Mouse (Mus musculus) lung, embryonic 15.5 days (tissue): ENCODE data around the gene Plcb4. TPM values are rescaled to one million over a fixed set of nuclear protein-coding genes. Genes with fewer than 3 reads are reported as not detected.
A peak's percentile ranks its signal among the peaks of the same experiment; 100 is the strongest.

Experiments used
- ATAC-seq: fragments of 200-750 bp; cut with Nextera tagmentation; 2 replicates; pipeline ENCODE4 v1.8.0; 2017; ENCODE audit warnings: moderate number of reproducible peaks, borderline replicate concordance; ENCODE audit not compliant: low FRiP score, low TSS enrichment; ENCODE audit errors: extremely low read depth
- H3K27ac ChIP-seq: fragments of 300-500 bp; sonication (generic); 2 replicates; pipeline ENCODE4 v1.5.1; 2015; ENCODE audit warnings: moderate library complexity, mild to moderate bottlenecking, inconsistent platforms
- H3K27me3 ChIP-seq: fragments of 300-500 bp; sonication (generic); 2 replicates; pipeline ENCODE4 v1.6.1; 2015; ENCODE audit warnings: inconsistent platforms
- H3K36me3 ChIP-seq: fragments of 300-500 bp; sonication (generic); 2 replicates; pipeline ENCODE4 v1.6.1; 2015; ENCODE audit warnings: inconsistent platforms
- H3K4me1 ChIP-seq: fragments of 300-500 bp; sonication (generic); 2 replicates; pipeline ENCODE4 v1.6.1; 2015; ENCODE audit warnings: inconsistent platforms
- H3K4me2 ChIP-seq: fragments of 300-500 bp; sonication (generic); 2 replicates; pipeline ENCODE4 v1.6.1; 2015; ENCODE audit warnings: inconsistent platforms, mild to moderate bottlenecking, moderate library complexity
- H3K4me3 ChIP-seq: fragments of 300-500 bp; sonication (generic); 2 replicates; pipeline ENCODE4 v1.5.1; 2015; ENCODE audit warnings: mild to moderate bottlenecking, inconsistent platforms
- H3K9ac ChIP-seq: fragments of 300-500 bp; sonication (generic); 2 replicates; pipeline ENCODE4 v1.6.1; 2015; ENCODE audit warnings: inconsistent platforms
- H3K9me3 ChIP-seq: fragments of 300-500 bp; sonication (generic); 2 replicates; pipeline ENCODE4 v1.6.1; 2016; ENCODE audit warnings: inconsistent platforms
- WGBS: fragments of 180-500 bp; shearing (Covaris S2); methylation state at CpG from one replicate; pipeline ENCODE4 v1.1.7; 2015; 5-methylcytosine and 5-hydroxymethylcytosine counted together
- polyA plus RNA-seq: library from polyadenylated mRNA; unstranded; fragments of >200 nt; fragmentation: Nextera tagmentation; extraction: Ambion mirVana; gene quantifications from 2 replicates; pipeline ENCODE4 v1.2.1, GENCODE M21; 2015

The Plcb4 gene
- polyA plus RNA-seq, 1 experiment from 2014 or later: 20.4 TPM

GRCm38 (mm10) chr2:135745126-135745525, 86.3 kb downstream of the Plcb4 start:
- WGBS: 49% methylated on average over 7 of the region's 7 CpGs
- Histone ChIP-seq H3K9me3 (no peaks in the 10 kb centered on the region), H3K36me3 (no peaks in the 10 kb centered on the region), H3K9ac (no peak overlapping the region), H3K4me2 (peak overlapping the region; percentile 30; the same call in 1 of the 2 replicates), H3K4me3 (no peak overlapping the region), H3K27ac (no peak overlapping the region), H3K4me1 (peaks cover 27% of the 10 kb centered on the region), H3K27me3 (no peaks in the 10 kb centered on the region)
- ATAC-seq: no peak; the same call in 1 of the 2 replicates

GRCm38 (mm10) chr2:135748441-135748840, 89.6 kb downstream of the Plcb4 start:
- no peaks in the 10 kb centered on the region for H3K9me3 ChIP-seq
- no peak overlapping the region for H3K4me2 ChIP-seq
- peaks cover 18% of the 10 kb centered on the region for H3K4me1 ChIP-seq
- no peak overlapping the region for H3K9ac ChIP-seq
- ATAC-seq: no peak
- no peaks in the 10 kb centered on the region for H3K36me3 ChIP-seq
- no peaks in the 10 kb centered on the region for H3K27me3 ChIP-seq
- WGBS: 73% methylated on average over 5 of the region's 5 CpGs
- no peak overlapping the region for H3K4me3 ChIP-seq
- H3K27ac ChIP-seq: no peak overlapping the region

- Histone ChIP-seq H3K4me1 (peaks cover 7% of the 10 kb centered on the region), H3K36me3 (no peaks in the 10 kb centered on the region), H3K27ac (no peak overlapping the region), H3K9me3 (no peaks in the 10 kb centered on the region), H3K27me3 (no peaks in the 10 kb centered on the region), H3K4me2 (no peak overlapping the region), H3K9ac (no peak overlapping the region), H3K4me3 (no peak overlapping the region)
- ATAC-seq: no peak
- 52% methylated on average over 15 of the region's 15 CpGs for WGBS
Observed at GRCm38 (mm10) chr2:135749606-135750005, 90.8 kb downstream of the Plcb4 start.

GRCm38 (mm10) chr2:135750748-135751147, 91.9 kb downstream of the Plcb4 start:
- Histone ChIP-seq H3K27me3 (no peaks in the 10 kb centered on the region), H3K36me3 (no peaks in the 10 kb centered on the region), H3K9me3 (no peaks in the 10 kb centered on the region), H3K4me2 (no peak overlapping the region), H3K9ac (no peak overlapping the region), H3K4me1 (peaks cover 3% of the 10 kb centered on the region), H3K4me3 (no peak overlapping the region), H3K27ac (no peak overlapping the region)
- WGBS: 50% methylated on average over 5 of the region's 5 CpGs
- ATAC-seq: no peak

- Histone ChIP-seq H3K4me3 (no peak overlapping the region), H3K4me1 (0 out of 2 replicates have a peak, but pooled peaks cover 2% of the 10 kb centered on the region), H3K36me3 (no peaks in the 10 kb centered on the region), H3K27me3 (no peaks in the 10 kb centered on the region), H3K9ac (no peak overlapping the region), H3K9me3 (no peaks in the 10 kb centered on the region), H3K27ac (no peak overlapping the region), H3K4me2 (no peak overlapping the region)
- WGBS: 79% methylated on average over 5 of the region's 5 CpGs
- no peak for ATAC-seq
Observed at GRCm38 (mm10) chr2:135755792-135756191, 97.0 kb downstream of the Plcb4 start.

GRCm38 (mm10) chr2:135757478-135757877, 98.7 kb downstream of the Plcb4 start:
- 84% methylated on average over 3 of the region's 3 CpGs for WGBS
- no peaks in the 10 kb centered on the region for H3K36me3 ChIP-seq
- no peak overlapping the region for H3K4me2 ChIP-seq
- no peaks in the 10 kb centered on the region for H3K9me3 ChIP-seq
- H3K27ac ChIP-seq: no peak overlapping the region
- 0 out of 2 replicates have a peak, but pooled peaks cover 6% of the 10 kb centered on the region for H3K4me1 ChIP-seq
- no peak for ATAC-seq
- no peak overlapping the region for H3K4me3 ChIP-seq
- no peaks in the 10 kb centered on the region for H3K27me3 ChIP-seq
- H3K9ac ChIP-seq: no peak overlapping the region

DNA sequence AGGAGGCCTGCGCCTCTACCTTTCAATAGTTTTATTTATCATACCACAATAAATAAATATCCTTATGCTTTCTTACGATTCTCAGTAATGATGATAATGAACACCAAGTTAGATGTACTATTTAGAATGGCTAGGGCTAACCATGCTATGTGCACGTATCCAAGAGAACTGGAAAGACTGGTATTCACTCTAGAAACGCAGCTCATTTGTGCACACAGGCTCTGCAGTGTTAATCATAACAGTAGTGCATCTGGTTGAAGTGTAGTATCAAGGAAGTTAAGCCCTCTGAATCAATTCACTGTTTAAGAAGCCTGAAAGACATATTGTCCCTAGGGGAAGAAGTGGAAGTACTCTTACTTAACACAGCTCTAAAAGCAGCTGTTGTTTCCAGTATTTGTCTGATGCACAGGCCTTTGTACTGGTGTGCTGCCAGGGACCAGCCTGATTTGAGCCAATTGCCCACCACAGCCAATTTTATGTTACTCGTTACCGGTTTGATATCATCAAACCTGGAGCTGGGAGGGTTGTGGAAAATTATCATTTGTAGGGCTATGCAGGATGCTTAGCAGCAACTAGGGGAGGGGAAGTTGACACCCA, 100.8 kb downstream of the Plcb4 start:
- 0 out of 2 replicates have a peak overlapping the region, but pooled peaks have one; percentile 35 for H3K27ac ChIP-seq

GRCm38 (mm10) chr2:135761226-135761802, 102.5 kb downstream of the Plcb4 start:
- no peak overlapping the region for H3K4me3 ChIP-seq
- no peaks in the 10 kb centered on the region for H3K9me3 ChIP-seq
- no peak overlapping the region for H3K27ac ChIP-seq
- 66% methylated on average over 8 of the region's 8 CpGs for WGBS
- H3K4me2 ChIP-seq: no peak overlapping the region
- no peak for ATAC-seq
- H3K4me1 ChIP-seq: peaks cover 12% of the 10 kb centered on the region; the same call in 1 of the 2 replicates
- H3K27me3 ChIP-seq: no peaks in the 10 kb centered on the region
- no peaks in the 10 kb centered on the region for H3K36me3 ChIP-seq
- no peak overlapping the region for H3K9ac ChIP-seq

More for the DNA sequence above, 100.8 kb downstream of the Plcb4 start:
- Histone ChIP-seq H3K4me3 (no peak overlapping the region), H3K9ac (no peak overlapping the region), H3K9me3 (no peaks in the 10 kb centered on the region), H3K4me1 (0 out of 2 replicates have a peak, but pooled peaks cover 9% of the 10 kb centered on the region), H3K36me3 (no peaks in the 10 kb centered on the region), H3K27me3 (no peaks in the 10 kb centered on the region), H3K4me2 (no peak overlapping the region)
- 0 out of 2 replicates have a peak, but pooled peaks have one; percentile 59 for ATAC-seq
- 66% methylated on average over 6 of the region's 6 CpGs for WGBS

DNA sequence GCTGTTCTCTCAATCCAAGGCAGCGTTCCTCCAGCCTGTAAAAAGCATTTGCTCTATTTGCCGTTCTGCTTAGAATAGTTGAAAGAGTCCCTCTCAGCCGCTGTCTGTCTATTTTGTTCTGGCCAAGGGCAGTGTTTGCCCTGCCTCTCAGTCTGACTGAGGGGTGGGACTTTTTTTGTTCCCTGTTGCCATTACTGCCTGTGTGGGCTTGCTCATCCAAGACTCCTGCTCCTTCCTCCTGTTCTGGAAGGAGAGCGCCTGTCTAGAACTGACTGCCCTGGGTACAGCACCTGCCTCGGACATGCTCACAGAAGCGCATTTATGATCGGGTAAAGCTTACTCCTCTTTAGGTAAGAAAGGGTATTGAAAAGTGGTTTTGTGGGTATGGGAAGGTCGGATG, 105.9 kb downstream of the Plcb4 start:
- Histone ChIP-seq H3K9ac (no peak overlapping the region), H3K27ac (peak overlapping the region; percentile 25), H3K4me3 (no peak overlapping the region)

DNA sequence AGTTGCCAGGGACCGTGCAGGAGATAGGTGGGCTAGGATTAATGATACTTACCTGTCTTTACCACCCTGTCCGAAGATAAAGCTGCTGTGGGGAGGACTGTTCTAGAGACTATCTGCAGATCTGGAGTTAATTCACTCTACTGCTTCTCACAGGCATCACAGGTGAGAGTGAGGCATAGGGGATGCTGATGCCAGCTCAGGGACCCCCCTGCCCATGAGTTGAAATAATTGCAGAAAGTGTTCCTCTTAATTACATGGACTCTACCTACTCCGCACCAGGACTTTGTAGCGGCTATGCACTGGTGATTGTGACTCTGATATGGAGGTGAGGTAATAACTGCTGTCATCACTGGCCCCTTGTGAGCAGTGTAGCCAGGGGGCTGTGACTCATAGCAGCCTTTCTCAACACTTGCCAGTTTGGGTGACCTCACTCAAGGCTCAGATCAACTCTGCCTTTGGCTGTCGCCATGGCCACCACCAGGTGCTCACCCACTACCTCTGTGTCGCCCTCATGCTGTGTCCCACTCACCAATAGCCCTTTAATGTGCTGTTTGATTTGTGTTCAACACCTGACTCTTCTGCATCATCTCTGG, 107.8 kb downstream of the Plcb4 start:
- H3K9me3 ChIP-seq: no peaks in the 10 kb centered on the region
- no peak overlapping the region for H3K4me2 ChIP-seq
- H3K4me3 ChIP-seq: no peak overlapping the region
- H3K36me3 ChIP-seq: no peaks in the 10 kb centered on the region
- no peak overlapping the region for H3K9ac ChIP-seq
- ATAC-seq: 0 out of 2 replicates have a peak, but pooled peaks have one; percentile 31
- 49% methylated on average over 6 of the region's 6 CpGs for WGBS
- H3K27me3 ChIP-seq: no peaks in the 10 kb centered on the region
- no peak overlapping the region for H3K27ac ChIP-seq
- peaks cover 15% of the 10 kb centered on the region; the same call in 1 of the 2 replicates for H3K4me1 ChIP-seq

More for the DNA sequence above, 105.9 kb downstream of the Plcb4 start:
- 49% methylated on average over 8 of the region's 8 CpGs for WGBS
- peak; percentile 28; the same call in 1 of the 2 replicates for ATAC-seq
- peaks cover 21% of the 10 kb centered on the region; the same call in 1 of the 2 replicates for H3K4me1 ChIP-seq
- H3K36me3 ChIP-seq: no peaks in the 10 kb centered on the region
- H3K4me2 ChIP-seq: no peak overlapping the region; the same call in 1 of the 2 replicates
- H3K27me3 ChIP-seq: no peaks in the 10 kb centered on the region
- no peaks in the 10 kb centered on the region for H3K9me3 ChIP-seq

GRCm38 (mm10) chr2:135767535-135767934, 108.7 kb downstream of the Plcb4 start:
- Histone ChIP-seq H3K36me3 (no peaks in the 10 kb centered on the region), H3K27me3 (no peaks in the 10 kb centered on the region), H3K9me3 (no peaks in the 10 kb centered on the region), H3K27ac (0 out of 2 replicates have a peak overlapping the region, but pooled peaks have one; percentile 24), H3K4me1 (peaks cover 15% of the 10 kb centered on the region; the same call in 1 of the 2 replicates), H3K4me3 (no peak overlapping the region), H3K9ac (no peak overlapping the region), H3K4me2 (no peak overlapping the region)
- WGBS: 56% methylated on average over 5 of the region's 5 CpGs
- ATAC-seq: no peak

DNA sequence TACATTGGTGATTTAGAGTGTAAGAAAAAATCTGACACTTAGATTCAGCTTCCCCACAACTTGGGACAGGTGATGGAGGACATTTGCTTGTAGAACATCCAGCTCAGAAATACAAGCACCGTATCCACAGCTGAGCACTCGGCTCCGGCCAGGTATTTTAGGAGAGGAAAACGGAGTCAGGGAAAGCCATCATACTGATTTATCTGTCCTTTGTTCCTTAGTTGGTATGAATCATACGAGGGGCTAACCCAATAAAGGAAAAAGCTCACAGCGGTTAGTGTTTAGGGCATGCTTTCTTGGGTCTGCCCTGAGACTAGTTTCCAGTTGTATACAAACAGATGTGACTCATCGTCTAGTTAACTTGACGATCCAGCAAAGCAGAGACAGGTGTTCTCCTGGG, 110.9 kb downstream of the Plcb4 start:
- Histone ChIP-seq H3K36me3 (no peaks in the 10 kb centered on the region), H3K4me2 (no peak overlapping the region), H3K9me3 (no peaks in the 10 kb centered on the region), H3K9ac (no peak overlapping the region), H3K27ac (no peak overlapping the region), H3K4me3 (no peak overlapping the region), H3K4me1 (peaks cover 12% of the 10 kb centered on the region; the same call in 1 of the 2 replicates), H3K27me3 (no peaks in the 10 kb centered on the region)
- WGBS: 77% methylated on average over 8 of the region's 8 CpGs
- no peak for ATAC-seq
